Mouse (Mus musculus): ENCODE results near the gene Cherp. TPM values are rescaled to one million over a fixed set of nuclear protein-coding genes. Genes with fewer than 3 reads are reported as not detected.

Cherp gene
- total RNA-seq, 1 experiment from 2014 or later = 16.7 TPM

- no peak for ATAC-seq (replicated peaks; ENCODE audit: insufficient number of reproducible peaks, low FRiP score, low TSS enrichment, poor library complexity, severe bottlenecking)
Measured at GRCm38 (mm10) chr8:72491017-72491416, 16.0 kb upstream of the Cherp start.

GRCm38 (mm10) chr8:72487014-72487413, 12.0 kb upstream of the Cherp start:
- peak; percentile 38; the same call in 1 of the 2 replicates for ATAC-seq (replicated peaks; ENCODE audit: insufficient number of reproducible peaks, low FRiP score, low TSS enrichment, poor library complexity, severe bottlenecking)

GRCm38 (mm10) chr8:72485456-72486199, 10.6 kb upstream of the Cherp start:
- peak; percentile 49 for ATAC-seq (replicated peaks; ENCODE audit: insufficient number of reproducible peaks, low FRiP score, low TSS enrichment, poor library complexity, severe bottlenecking)

GRCm38 (mm10) chr8:72470684-72471083, 4.3 kb downstream of the Cherp start:
- ATAC-seq (replicated peaks; ENCODE audit: insufficient number of reproducible peaks, low FRiP score, low TSS enrichment, poor library complexity, severe bottlenecking) = no peak

- ATAC-seq (replicated peaks; ENCODE audit: insufficient number of reproducible peaks, low FRiP score, low TSS enrichment, poor library complexity, severe bottlenecking) = no peak
Measured at GRCm38 (mm10) chr8:72469984-72470383, 5.0 kb downstream of the Cherp start.

GRCm38 (mm10) chr8:72469243-72469642, 5.8 kb downstream of the Cherp start:
- no peak for ATAC-seq (replicated peaks; ENCODE audit: insufficient number of reproducible peaks, low FRiP score, low TSS enrichment, poor library complexity, severe bottlenecking)

DNA sequence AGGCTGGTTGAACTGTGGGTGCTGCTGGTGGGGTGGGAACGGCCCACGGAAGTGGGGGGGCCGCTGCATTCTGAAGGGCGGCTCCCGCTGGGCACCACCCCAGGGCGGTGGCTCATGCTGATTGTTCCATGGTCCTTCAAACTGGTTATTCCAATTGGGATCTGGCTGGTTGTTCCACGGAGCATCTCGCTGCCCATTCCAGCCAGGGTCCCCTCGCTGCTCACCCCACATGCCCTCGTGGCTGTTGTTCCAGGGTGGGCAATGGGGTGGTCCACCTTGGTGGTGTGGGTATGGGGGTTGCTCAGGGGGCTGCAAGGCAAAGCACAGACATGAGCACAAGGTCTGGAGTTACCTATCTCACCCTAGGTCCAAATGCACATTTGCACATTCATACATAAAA, 10.8 kb downstream of the Cherp start:
- ATAC-seq (replicated peaks; ENCODE audit: insufficient number of reproducible peaks, low FRiP score, low TSS enrichment, poor library complexity, severe bottlenecking) = no peak

DNA sequence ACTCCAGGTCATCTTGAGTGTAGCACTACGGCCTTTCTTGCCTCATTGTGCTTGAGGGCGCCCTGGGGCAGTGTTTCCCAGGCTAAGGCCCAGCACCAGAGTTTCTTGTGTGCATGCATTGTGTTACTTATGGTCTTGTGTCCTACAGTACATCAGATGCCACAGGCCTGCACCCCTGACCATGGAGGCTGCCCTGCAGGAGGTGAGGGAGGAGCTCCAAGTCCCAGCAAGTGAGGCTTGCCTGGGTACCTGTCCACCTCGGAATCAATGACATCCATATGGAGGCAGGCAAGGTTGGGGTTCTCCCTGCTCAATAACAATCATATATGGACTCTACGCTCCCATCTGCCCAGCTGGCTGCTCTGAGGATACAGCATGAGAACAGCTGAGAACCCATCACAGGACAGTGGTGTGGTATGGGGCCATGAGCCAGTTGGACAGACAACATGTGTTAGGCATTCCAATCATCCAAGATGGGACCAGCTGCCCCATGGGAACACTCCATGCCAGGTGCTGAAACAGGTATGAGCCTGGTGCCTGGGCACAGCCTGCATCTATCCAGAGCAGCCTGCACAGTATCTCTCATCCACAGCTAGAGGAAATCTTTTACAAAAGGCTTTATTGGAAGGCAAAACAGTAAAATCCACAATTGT, 15.0 kb downstream of the Cherp start:
- ATAC-seq (replicated peaks; ENCODE audit: insufficient number of reproducible peaks, low FRiP score, low TSS enrichment, poor library complexity, severe bottlenecking) = no peak

- no peak for ATAC-seq (replicated peaks; ENCODE audit: insufficient number of reproducible peaks, low FRiP score, low TSS enrichment, poor library complexity, severe bottlenecking)
Measured at GRCm38 (mm10) chr8:72458457-72458856, 16.6 kb downstream of the Cherp start.

DNA sequence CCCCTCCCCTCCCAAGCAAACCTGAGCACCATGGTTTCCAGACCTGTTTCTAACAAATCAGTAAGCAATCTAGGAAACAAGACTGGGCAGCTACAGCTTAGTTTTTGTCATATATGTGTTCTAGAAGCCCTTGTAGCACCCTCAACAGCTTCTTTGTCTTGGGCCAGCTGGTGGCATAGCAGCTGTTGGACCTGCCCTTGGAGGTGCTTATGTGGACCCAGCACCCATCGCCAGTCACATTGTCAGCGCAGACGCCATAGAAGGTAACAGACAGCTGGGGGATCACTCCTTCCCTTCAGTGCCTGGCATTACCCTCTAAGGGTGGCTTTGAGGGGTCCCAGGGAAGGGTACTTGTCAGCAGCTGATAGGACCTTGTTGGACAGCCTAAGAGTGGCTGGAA, 17.2 kb downstream of the Cherp start:
- no peak for ATAC-seq (replicated peaks; ENCODE audit: insufficient number of reproducible peaks, low FRiP score, low TSS enrichment, poor library complexity, severe bottlenecking)

GRCm38 (mm10) chr8:72455317-72455716, 19.7 kb downstream of the Cherp start:
- no peak for ATAC-seq (replicated peaks; ENCODE audit: insufficient number of reproducible peaks, low FRiP score, low TSS enrichment, poor library complexity, severe bottlenecking)

- ATAC-seq (replicated peaks; ENCODE audit: insufficient number of reproducible peaks, low FRiP score, low TSS enrichment, poor library complexity, severe bottlenecking) = no peak
Measured at GRCm38 (mm10) chr8:72453904-72454303, 21.1 kb downstream of the Cherp start.

DNA sequence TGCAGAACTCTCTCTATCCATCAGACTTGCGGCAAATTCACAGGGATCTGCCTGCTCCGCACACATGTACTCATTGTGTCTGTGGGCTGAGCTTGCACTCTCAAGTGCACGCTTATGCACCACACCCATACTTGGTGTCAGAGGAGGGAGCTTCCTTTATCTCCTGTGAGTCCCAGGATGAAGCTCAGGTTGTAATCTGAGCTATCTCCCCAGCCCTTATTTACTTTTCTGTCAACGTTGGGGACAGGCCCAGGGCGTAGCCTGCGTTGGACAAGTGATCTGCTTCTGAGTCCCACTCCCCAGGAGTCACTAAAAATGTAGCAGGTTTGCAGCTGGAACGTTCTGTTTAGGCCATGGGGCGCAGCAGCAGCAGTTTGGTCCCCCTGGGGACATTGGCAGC, 23.5 kb downstream of the Cherp start:
- no peak for ATAC-seq (replicated peaks; ENCODE audit: insufficient number of reproducible peaks, low FRiP score, low TSS enrichment, poor library complexity, severe bottlenecking)

- no peak for ATAC-seq (replicated peaks; ENCODE audit: insufficient number of reproducible peaks, low FRiP score, low TSS enrichment, poor library complexity, severe bottlenecking)
Measured at GRCm38 (mm10) chr8:72445071-72445470, 30.0 kb downstream of the Cherp start.

DNA sequence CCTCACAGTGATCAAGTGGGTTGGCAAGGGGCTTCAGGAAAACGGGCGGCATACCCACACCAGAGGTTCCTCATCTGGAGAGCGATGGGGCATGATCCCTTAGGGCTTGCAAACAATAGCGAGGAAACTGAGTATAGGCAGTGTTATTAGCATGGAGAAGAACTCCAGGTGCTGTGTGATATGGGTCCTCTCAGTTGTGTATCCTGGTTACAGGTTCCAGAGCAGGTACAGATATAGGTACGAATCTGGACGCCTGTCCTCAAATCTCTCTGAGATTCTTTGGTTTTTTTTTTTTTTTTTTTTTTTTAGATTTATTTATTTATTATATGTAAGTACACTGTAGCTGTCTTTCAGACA, 31.1 kb downstream of the Cherp start:
- ATAC-seq (replicated peaks; ENCODE audit: insufficient number of reproducible peaks, low FRiP score, low TSS enrichment, poor library complexity, severe bottlenecking) = no peak

DNA sequence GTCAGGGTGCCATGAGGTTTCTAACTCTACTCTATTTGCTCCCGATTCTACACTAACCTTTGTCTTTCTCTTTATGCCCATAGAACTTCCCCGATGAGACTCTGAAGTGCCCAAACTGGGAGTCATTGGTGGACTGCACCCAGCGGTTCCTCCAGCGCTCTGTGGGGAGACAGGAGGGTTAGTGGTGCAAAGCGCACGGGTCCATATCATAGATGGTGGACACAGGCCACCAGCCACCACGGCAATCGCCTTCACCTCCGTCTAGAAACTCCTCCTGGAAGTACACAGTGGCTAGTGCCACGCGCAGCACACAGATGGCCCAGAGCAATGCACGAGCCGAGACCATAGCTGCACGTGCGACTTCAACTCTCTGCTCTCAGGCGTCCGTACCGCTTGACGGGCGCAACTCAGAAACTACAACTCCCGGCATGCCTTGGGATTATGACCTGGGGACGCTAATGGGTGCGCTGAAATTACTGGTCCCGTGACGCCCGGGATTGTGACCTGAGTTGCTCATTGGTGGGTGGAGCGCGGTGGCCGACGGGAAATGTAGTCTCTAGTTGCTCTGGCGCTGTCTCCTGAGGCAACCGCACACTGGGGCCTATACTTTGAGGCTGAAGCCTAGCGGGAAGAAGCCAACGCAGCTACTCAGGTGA, 31.6 kb downstream of the Cherp start, which contains the start of the genes Calr3 and 1700030K09Rik:
TSS of gene Calr3 (minus strand) at position 533 of the 656 bp plus-strand sequence.
TSS of gene 1700030K09Rik (plus strand) at position 543 of the 656 bp plus-strand sequence.
- ATAC-seq (replicated peaks; ENCODE audit: insufficient number of reproducible peaks, low FRiP score, low TSS enrichment, poor library complexity, severe bottlenecking) = peak; percentile 100

DNA sequence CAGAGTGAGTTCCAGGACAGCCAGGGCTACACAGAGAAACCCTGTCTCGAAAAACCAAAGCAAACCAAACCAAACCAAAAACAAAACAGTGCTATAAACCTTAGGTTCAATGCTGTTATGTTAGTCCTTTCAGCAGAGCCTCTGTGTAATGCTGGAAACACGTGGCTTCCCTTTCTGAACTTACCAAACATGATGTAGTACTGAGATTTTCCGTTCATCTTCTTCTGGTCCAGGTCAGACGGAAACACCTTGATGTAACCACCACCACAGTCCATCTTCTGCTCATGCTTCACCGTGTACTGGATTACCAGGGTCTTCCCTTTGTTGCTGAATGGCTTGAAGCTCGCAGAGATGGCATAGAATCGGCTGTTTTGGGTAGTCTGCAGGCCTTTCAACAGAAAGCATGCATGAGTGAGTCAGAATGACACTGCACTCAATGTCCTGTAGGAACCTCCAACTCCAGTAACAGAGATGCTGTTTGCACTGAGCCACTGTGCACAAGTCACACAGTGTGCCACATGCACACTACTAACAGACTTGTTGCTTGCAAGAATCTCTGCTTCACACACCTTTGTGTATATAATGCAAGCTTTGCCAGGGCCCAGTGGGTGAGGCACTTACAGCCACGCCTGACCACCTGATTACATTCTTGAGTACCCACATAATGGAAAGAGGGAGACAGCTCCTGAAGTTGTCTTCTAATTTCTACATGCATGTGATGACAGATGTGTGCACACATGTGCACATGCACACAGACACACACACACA, 36.6 kb downstream of the Cherp start:
- ATAC-seq (replicated peaks; ENCODE audit: insufficient number of reproducible peaks, low FRiP score, low TSS enrichment, poor library complexity, severe bottlenecking) = no peak

DNA sequence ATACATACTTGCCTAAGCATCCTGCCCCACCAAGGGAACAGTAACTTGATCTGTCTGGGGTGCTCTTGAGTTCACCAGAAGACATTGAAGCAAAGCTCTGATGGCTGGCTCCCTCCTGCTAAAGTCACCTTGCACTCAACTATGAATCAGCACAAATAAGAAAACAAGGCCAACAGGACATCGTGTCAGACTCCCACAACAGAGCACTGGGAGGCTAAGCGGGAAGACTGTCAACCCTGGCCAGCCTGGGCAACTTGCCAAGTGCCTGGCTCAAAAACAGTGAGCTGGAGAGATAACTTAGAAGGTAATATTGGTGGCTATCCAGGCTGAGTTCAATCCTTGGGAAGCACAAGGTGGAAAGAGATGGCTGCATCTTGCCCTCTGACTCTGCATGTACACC, 40.1 kb downstream of the Cherp start:
- ATAC-seq (replicated peaks; ENCODE audit: insufficient number of reproducible peaks, low FRiP score, low TSS enrichment, poor library complexity, severe bottlenecking) = no peak

GRCm38 (mm10) chr8:72429676-72430075, 45.4 kb downstream of the Cherp start:
- ATAC-seq (replicated peaks; ENCODE audit: insufficient number of reproducible peaks, low FRiP score, low TSS enrichment, poor library complexity, severe bottlenecking) = no peak

All from monocyte, adult 5-6 weeks (primary cell).